Mouse (Mus musculus): ENCODE data around the gene Dtnb.
A peak's percentile ranks its signal among the peaks of the same experiment; 100 is the strongest.

Gene Dtnb

GRCm38 (mm10) chr12:3572581-3573397 is 608 bp downstream of the Dtnb start:
- DNase-seq: peak; percentile 86

GRCm38 (mm10) chr12:3573410-3573809 is 1.2 kb downstream of the Dtnb start:
- DNase-seq: peak; percentile 22

GRCm38 (mm10) chr12:3574670-3575069 is 2.5 kb downstream of the Dtnb start:
- no peak for DNase-seq

GRCm38 (mm10) chr12:3579958-3580530 is 7.9 kb downstream of the Dtnb start:
- DNase-seq: no peak

DNA sequence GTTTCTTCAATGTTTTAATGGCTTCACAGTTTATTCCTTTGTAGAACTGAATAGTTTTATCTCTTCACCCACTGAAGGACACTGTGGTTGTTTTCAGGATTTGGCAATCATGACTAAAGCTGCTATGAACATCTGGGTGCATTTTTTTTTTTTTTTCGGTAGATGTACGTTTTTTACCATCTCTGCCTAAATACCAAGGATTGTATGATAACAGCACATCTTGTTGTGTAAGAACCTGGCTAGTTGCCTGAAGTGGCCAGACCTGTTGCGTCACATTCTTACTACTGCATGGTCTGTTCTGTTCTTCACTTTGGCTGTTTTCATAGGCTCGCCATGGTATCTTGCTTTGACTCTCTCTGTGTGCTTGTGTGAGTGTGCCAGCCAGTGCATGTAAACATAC is 10.4 kb downstream of the Dtnb start:
- no peak for DNase-seq

- no peak for DNase-seq
Measured at GRCm38 (mm10) chr12:3585525-3585924, 13.3 kb downstream of the Dtnb start.

- no peak for DNase-seq
Measured at GRCm38 (mm10) chr12:3587010-3587409, 14.8 kb downstream of the Dtnb start.

- DNase-seq: no peak
Measured at GRCm38 (mm10) chr12:3590039-3590438, 17.9 kb downstream of the Dtnb start.

DNA sequence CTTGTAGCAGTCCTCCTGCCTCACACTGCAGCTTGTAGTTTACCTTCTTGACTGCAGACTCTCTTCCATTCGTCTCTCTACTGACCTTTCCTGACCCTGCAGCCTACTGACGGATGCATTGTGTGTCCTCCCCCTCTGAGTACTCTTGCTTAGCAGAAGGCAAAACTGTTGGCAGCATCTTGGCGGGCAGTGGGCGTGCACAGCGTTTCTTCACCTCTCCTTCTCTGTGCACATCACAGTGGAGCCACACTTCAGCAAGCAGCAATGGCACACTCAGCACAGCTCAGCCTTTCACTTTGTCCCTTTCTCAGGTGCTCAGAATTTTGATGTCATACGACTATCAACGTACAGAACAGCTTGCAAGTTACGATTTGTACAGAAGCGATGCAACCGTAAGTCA is 19.4 kb downstream of the Dtnb start:
- no peak for DNase-seq

DNA sequence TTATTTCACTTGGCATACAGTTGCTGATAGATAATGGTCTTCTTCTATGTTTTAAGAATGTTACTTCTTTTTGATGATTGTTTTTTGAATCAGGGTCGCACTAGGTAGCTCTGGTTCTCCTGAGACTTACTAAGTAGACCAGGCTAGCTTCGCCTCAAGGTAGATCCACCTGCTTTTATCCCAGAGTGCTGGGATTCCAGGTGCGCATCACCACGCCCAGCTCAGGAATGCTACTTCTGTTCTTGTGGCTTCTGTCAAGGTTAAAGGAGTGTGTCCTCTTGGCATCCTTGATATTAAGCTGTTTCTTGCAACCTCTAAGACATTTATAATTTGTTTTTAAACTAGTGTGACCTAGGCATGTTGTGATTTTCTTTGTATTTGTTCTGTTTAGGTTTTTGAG is 30.6 kb downstream of the Dtnb start:
- no peak for DNase-seq

GRCm38 (mm10) chr12:3606202-3606601 is 34.0 kb downstream of the Dtnb start:
- DNase-seq: no peak

- no peak for DNase-seq
Measured at GRCm38 (mm10) chr12:3609747-3610146, 37.6 kb downstream of the Dtnb start.

DNA sequence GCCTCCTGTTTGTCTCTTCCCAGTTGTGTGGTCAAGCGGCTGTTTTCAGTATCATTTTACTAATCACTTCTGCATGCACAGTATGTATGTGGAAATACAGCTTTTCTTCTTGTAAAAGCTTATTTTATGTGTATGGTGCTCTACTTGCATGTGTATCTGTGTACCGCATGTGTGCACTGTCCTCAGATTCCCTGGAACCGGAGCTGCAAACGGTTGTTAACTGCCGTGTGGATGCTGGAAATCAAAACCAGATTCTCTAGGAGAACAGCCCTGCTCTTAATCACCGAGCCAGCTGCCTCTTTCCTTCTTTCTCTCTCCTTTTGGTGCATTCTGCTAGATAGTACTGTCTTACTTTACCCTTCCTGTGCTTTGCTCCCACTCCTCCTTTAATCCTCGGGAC is 39.7 kb downstream of the Dtnb start:
- DNase-seq: no peak

GRCm38 (mm10) chr12:3615041-3615440 is 42.9 kb downstream of the Dtnb start:
- DNase-seq: no peak

DNA sequence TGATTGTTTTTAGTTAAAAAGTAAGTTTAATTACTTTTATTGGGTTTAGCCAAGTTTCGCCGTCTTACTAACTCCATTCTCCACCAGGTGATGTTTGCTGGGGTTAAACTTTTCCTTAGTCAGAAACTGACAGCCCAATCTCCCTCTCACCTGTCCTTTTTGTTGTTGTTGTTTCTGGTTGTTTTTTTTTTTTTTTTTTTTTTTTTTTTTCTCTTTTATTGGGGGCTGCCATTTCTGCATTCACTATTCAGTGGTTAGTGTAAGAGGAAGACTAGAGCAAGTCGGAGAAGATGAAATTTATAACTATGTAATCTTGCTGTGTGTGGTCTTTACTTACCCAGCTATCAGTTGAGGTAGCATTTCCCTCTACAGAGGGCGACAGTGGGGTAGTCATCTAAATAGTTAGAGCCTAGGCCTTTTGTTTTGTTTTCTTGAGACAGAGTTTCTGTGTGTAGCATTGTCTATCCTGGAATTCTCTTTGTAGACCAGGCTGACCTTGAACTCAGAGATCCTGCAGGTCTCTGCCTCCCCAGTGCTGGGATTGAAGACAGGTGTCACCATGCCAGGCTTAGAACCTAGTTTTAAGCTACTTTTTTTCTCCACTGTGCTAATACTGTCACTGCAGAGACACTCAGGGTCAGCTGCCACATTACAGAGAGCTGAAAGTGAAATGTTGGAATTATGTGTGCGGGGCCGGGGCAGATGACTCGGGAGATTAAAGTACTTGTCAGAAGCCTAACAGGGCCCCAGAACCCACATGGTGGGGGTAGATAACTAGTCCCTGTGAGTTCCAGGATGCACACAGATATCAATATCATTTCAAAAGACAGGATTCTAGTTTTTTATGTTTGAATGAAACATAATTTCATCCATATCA is 46.2 kb downstream of the Dtnb start:
- DNase-seq: no peak

- no peak for DNase-seq
Measured at GRCm38 (mm10) chr12:3619021-3619367, 46.8 kb downstream of the Dtnb start.

DNA sequence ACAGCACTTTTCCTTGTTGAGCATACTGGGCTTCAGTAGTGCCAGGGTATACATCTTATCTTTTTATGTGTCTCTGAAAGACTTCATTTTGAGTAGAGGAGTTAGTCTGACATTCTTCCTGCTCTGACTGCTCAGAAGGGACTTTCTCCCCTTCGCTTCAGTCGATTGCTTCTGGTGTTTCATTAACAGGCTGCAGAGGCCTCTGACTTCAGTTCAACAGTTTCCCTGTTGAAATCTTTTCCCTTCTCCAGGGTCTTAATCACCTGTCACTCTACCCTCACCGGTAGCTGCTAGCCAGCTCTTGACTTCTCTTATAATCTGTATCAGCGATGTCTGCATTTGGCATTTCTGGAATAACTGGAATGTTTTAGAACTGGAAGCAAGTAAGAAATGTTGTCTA is 54.7 kb downstream of the Dtnb start:
- DNase-seq: no peak

DNA sequence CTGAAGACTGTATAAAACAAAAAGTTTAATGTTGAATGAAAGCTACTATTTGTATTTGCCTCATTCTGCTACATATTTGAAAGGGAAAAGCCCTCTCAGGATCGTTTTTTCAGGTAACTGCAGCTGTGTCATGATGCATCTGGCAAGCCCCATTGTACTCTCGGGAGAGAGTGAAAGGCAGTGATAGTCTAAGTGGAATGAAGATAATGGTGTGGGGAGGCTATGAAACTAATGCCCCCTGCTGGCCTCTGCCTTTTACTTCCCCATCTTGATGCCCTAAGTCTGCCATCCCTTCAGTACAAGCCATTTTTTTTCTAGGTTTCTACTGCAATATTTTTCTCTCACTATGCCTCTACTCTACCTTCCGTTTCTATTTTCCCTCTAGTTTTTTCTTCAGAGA is 69.8 kb downstream of the Dtnb start:
- no peak for DNase-seq

- no peak for DNase-seq
Measured at GRCm38 (mm10) chr12:3656799-3657198, 84.6 kb downstream of the Dtnb start.

GRCm38 (mm10) chr12:3657234-3657633 is 85.1 kb downstream of the Dtnb start:
- DNase-seq: no peak

- peak; percentile 39 for DNase-seq
Measured at GRCm38 (mm10) chr12:3657786-3658185, 85.6 kb downstream of the Dtnb start.

DNA sequence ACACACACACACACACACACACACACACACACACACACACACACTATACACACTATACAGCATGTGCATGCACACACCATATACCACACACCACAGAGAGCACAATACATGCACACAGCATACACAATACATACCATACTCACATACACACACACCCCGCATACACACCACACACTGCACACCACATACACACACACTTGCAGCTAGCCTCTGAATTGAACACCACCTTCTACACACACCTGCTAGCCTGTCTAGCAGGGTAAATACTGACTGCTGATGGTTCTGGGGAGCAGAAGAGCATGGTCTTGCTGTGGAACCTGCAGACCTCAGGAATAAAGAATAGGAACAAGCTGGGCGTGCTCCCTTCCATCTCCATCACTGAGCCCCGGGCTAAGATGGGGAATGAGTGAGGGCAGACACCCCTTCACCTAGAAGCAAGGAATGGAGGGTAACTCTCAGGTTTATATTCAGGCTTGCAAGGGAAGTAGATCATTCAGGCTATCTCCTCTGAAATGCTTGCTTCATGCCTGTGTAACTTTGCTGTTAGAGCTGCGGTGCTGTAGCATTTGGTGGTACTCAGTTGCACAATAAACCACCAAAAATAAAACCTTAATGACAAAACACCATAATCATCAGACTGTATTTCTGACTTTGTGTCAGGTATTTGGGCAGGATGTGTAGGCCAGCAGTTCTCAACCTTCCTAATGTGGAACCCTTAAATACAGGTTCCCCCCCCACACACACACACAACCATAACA is 87.6 kb downstream of the Dtnb start:
- no peak for DNase-seq

- peak; percentile 51 for DNase-seq
Measured at GRCm38 (mm10) chr12:3660985-3661635, 88.9 kb downstream of the Dtnb start.
